Mouse (Mus musculus) liver, embryonic 14.5 days (tissue): ENCODE data around the gene Rinl. TPM values are rescaled to one million over a fixed set of nuclear protein-coding genes. Genes with fewer than 3 reads are reported as not detected.

ENCODE experiments used
- ATAC-seq: fragments of 200-750 bp; cut with Nextera tagmentation; 2 replicates; pipeline ENCODE4 v1.8.0; 2017; ENCODE audit warnings: moderate number of reproducible peaks, mild to moderate bottlenecking, moderate library complexity; ENCODE audit not compliant: insufficient read depth
- DNase-seq, 3 experiments: peaks; one replicate each; pipeline ENCODE4 v3.0.0-alpha.2; 2012 to 2013; ENCODE audit warnings: low read depth in 3 of 3, low spot score in 3 of 3
- H3K27ac ChIP-seq: fragments of 300-500 bp; sonication (generic); 2 replicates; pipeline ENCODE4 v1.5.1; 2014; ENCODE audit warnings: moderate library complexity, mild to moderate bottlenecking, control low read depth, inconsistent platforms
- H3K27me3 ChIP-seq: fragments of 300-500 bp; sonication (generic); 2 replicates; pipeline ENCODE4 v1.6.1; 2014; ENCODE audit warnings: mild to moderate bottlenecking, low read length, moderate library complexity; ENCODE audit not compliant: control insufficient read depth, insufficient read depth
- H3K36me3 ChIP-seq: fragments of 300-500 bp; sonication (generic); replicated peaks from 2 replicates; pipeline ENCODE4 v1.6.1; 2014; ENCODE audit warnings: low read depth; ENCODE audit not compliant: control insufficient read depth, insufficient read depth
- H3K4me1 ChIP-seq, 2 experiments: fragments of 200-500 bp in 1 of 2; fragments of 300-500 bp in 1 of 2; sonication (generic) in 1 of 2; replicated peaks; 2 replicates each; pipeline ENCODE4 v1.6.1; 2012 to 2014; ENCODE audit warnings: antibody characterized with exemption in 1 of 2, inconsistent platforms in 1 of 2, low read length in 1 of 2; ENCODE audit not compliant: control insufficient read depth in 2 of 2, insufficient read depth in 2 of 2
- H3K4me2 ChIP-seq: fragments of 300-500 bp; sonication (generic); 2 replicates; pipeline ENCODE4 v1.6.1; 2014; ENCODE audit warnings: low read depth, mild to moderate bottlenecking, control low read depth, moderate library complexity
- H3K4me3 ChIP-seq, 2 experiments: fragments of 200-500 bp in 1 of 2; fragments of 300-500 bp in 1 of 2; sonication (generic) in 1 of 2; 2 replicates each; pipeline ENCODE4 v1.5.1; 2012 to 2014; ENCODE audit warnings: low read depth in 2 of 2, low read length in 2 of 2, mild to moderate bottlenecking in 2 of 2, control low read depth in 1 of 2, inconsistent platforms in 1 of 2, moderate library complexity in 1 of 2; ENCODE audit not compliant: insufficient read depth in 1 of 2
- H3K9ac ChIP-seq: fragments of 300-500 bp; sonication (generic); replicated peaks from 2 replicates; pipeline ENCODE4 v1.6.1; 2014; ENCODE audit warnings: mild to moderate bottlenecking, control low read depth, moderate library complexity
- H3K9me3 ChIP-seq: fragments of 300-500 bp; sonication (generic); 2 replicates; pipeline ENCODE4 v1.6.1; 2016; ENCODE audit warnings: low read length, mixed read lengths; ENCODE audit not compliant: control insufficient read depth
- CTCF ChIP-seq: IDR thresholded peaks from 2 replicates; pipeline ENCODE4 v1.5.1; 2016; ENCODE audit warnings: antibody characterized with exemption, low read depth, control low read depth
- EP300 ChIP-seq: IDR thresholded peaks from 2 replicates; pipeline ENCODE4 v1.6.1; 2016; ENCODE audit warnings: antibody characterized with exemption, low read depth
- WGBS: fragments of 180-500 bp; shearing (Covaris S2); extraction: QIAGEN DNeasy Blood & Tissue Kit; methylation state at CpG from one replicate; pipeline ENCODE4 v1.1.7; 2014; ENCODE audit not compliant: insufficient replicate concordance; 5-methylcytosine and 5-hydroxymethylcytosine counted together
- polyA plus RNA-seq, 2 experiments: library from polyadenylated mRNA; depleted of rRNA in 1 of 2; stranded (reverse) in 1 of 2; unstranded in 1 of 2; fragments of >200 nt; fragmentation: Nextera tagmentation in 1 of 2; extraction: Ambion mirVana in 1 of 2; gene quantifications; 2 replicates each; pipeline versions ENCODE4 v1.2.1 to v1.2.3; 2012 to 2014

The Rinl gene
- polyA plus RNA-seq, 2 experiments = 4.7 to 4.8 TPM

GRCm38 (mm10) chr7:28778825-28779224 lies 9.9 kb upstream of the Rinl start:
- TF ChIP-seq EP300 (no peak), CTCF (no peak)
- ATAC-seq (no peak), DNase-seq (no peak)
- Histone ChIP-seq H3K9me3 (no peaks in the 10 kb centered on the region), H3K27me3 (no peaks in the 10 kb centered on the region), H3K4me2 (no peak overlapping the region), H3K36me3 (no peaks in the 10 kb centered on the region), H3K9ac (no peak overlapping the region), H3K27ac (no peak overlapping the region), H3K4me3 (no peak overlapping the region), H3K4me1 (peaks cover 2 to 6% of the 10 kb centered on the region in 2 experiments)
- 79% methylated on average over 9 of the region's 9 CpGs for WGBS

GRCm38 (mm10) chr7:28780067-28780658 lies 8.6 kb upstream of the Rinl start:
- ATAC-seq (peak; percentile 62; the same call in 1 of the 2 replicates), DNase-seq (peak; percentile 74)
- Histone ChIP-seq H3K4me1 (peaks cover 2 to 6% of the 10 kb centered on the region in 2 experiments), H3K4me3 (no peak overlapping the region), H3K27ac (no peak overlapping the region), H3K36me3 (no peaks in the 10 kb centered on the region), H3K9me3 (no peaks in the 10 kb centered on the region), H3K4me2 (no peak overlapping the region), H3K27me3 (no peaks in the 10 kb centered on the region), H3K9ac (no peak overlapping the region)
- TF ChIP-seq CTCF = peak; percentile 88
- no peak for TF ChIP-seq EP300
- 38% methylated on average over 6 of the region's 6 CpGs for WGBS

- no peak for ATAC-seq
- Histone ChIP-seq H3K4me2 (no peak overlapping the region), H3K4me3 (no peak overlapping the region), H3K27ac (no peak overlapping the region), H3K36me3 (no peaks in the 10 kb centered on the region), H3K27me3 (no peaks in the 10 kb centered on the region), H3K4me1 (peaks cover 2 to 6% of the 10 kb centered on the region in 2 experiments), H3K9ac (no peak overlapping the region), H3K9me3 (no peaks in the 10 kb centered on the region)
- TF ChIP-seq CTCF = no peak
- TF ChIP-seq EP300 = no peak
- WGBS = 48% methylated on average over 7 of the region's 7 CpGs
- no peak for DNase-seq
Observed at GRCm38 (mm10) chr7:28780857-28781256, 7.9 kb upstream of the Rinl start.

GRCm38 (mm10) chr7:28781261-28781663 lies 7.5 kb upstream of the Rinl start:
- H3K4me2 ChIP-seq = no peak overlapping the region
- no peaks in the 10 kb centered on the region for H3K36me3 ChIP-seq
- peaks cover 2 to 6% of the 10 kb centered on the region in 2 experiments for H3K4me1 ChIP-seq
- no peak overlapping the region for H3K9ac ChIP-seq
- no peaks in the 10 kb centered on the region for H3K27me3 ChIP-seq
- DNase-seq = no peak
- WGBS = 69% methylated on average over 8 of the region's 8 CpGs
- TF ChIP-seq CTCF (no peak), EP300 (no peak)
- no peak overlapping the region for H3K27ac ChIP-seq
- no peak overlapping the region for H3K4me3 ChIP-seq
- H3K9me3 ChIP-seq = no peaks in the 10 kb centered on the region
- no peak for ATAC-seq

- H3K36me3 ChIP-seq = no peaks in the 10 kb centered on the region
Observed at GRCm38 (mm10) chr7:28785161-28785560, 3.6 kb upstream of the Rinl start.

More at GRCm38 (mm10) chr7:28785161-28785560, 3.6 kb upstream of the Rinl start:
- TF ChIP-seq CTCF (no peak), EP300 (no peak)
- 82% methylated on average over 5 of the region's 5 CpGs for WGBS
- H3K9me3 ChIP-seq = no peaks in the 10 kb centered on the region
- ATAC-seq = no peak
- H3K4me3 ChIP-seq = no peak overlapping the region
- no peak overlapping the region for H3K27ac ChIP-seq
- H3K4me2 ChIP-seq = no peak overlapping the region
- peaks cover 2 to 6% of the 10 kb centered on the region in 2 experiments for H3K4me1 ChIP-seq
- no peak for DNase-seq
- H3K9ac ChIP-seq = no peak overlapping the region
- H3K27me3 ChIP-seq = no peaks in the 10 kb centered on the region
